Mouse (Mus musculus) liver, adult 2 months (tissue): Measurements from ENCODE around the gene Fam71b. TPM values are rescaled to one million over a fixed set of nuclear protein-coding genes. Genes with fewer than 3 reads are reported as not detected.

Experiments used
- DNase-seq: peaks from one replicate; pipeline ENCODE4 v3.0.0-alpha.2; 2011; ENCODE audit warnings: low read depth, low spot score; ENCODE audit errors: extremely low read depth
- H3K27ac ChIP-seq: fragments of 200-500 bp; replicated peaks from 2 replicates; pipeline ENCODE4 v1.5.1; 2012; ENCODE audit warnings: low read depth, mild to moderate bottlenecking, control low read depth, inconsistent platforms, low read length; ENCODE audit not compliant: insufficient read depth
- H3K27me3 ChIP-seq: fragments of 200-500 bp; 2 replicates; pipeline ENCODE4 v1.6.1; 2012; ENCODE audit warnings: mild to moderate bottlenecking, moderate library complexity, low read length, inconsistent platforms; ENCODE audit not compliant: control insufficient read depth, insufficient read depth
- H3K36me3 ChIP-seq: fragments of 200-500 bp; 2 replicates; pipeline ENCODE4 v1.6.1; 2012; ENCODE audit warnings: low read length, inconsistent platforms; ENCODE audit not compliant: control insufficient read depth, insufficient read depth
- H3K4me1 ChIP-seq: fragments of 200-500 bp; 2 replicates; pipeline ENCODE4 v1.6.1; 2011; ENCODE audit warnings: low read length; ENCODE audit not compliant: control insufficient read depth, insufficient read depth
- H3K4me3 ChIP-seq: fragments of 200-500 bp; 2 replicates; pipeline ENCODE4 v1.5.1; 2011; ENCODE audit warnings: low read depth, mild to moderate bottlenecking, control low read depth, low read length, moderate library complexity; ENCODE audit not compliant: insufficient read depth
- H3K79me2 ChIP-seq: fragments of 200-500 bp; 2 replicates; pipeline ENCODE4 v1.6.1; 2012; ENCODE audit warnings: inconsistent platforms, mild to moderate bottlenecking, low read length, moderate library complexity; ENCODE audit not compliant: control insufficient read depth, insufficient read depth
- H3K9ac ChIP-seq: fragments of 200-500 bp; 2 replicates; pipeline ENCODE4 v1.6.1; 2012; ENCODE audit warnings: low read depth, mild to moderate bottlenecking, control low read depth, inconsistent platforms, low read length
- CTCF ChIP-seq: fragments of 200-500 bp; IDR thresholded peaks from 2 replicates; pipeline ENCODE4 v1.5.1; 2011; ENCODE audit warnings: low read depth, low read length, control low read depth
- POLR2A ChIP-seq: fragments of 200-500 bp; IDR thresholded peaks from 2 replicates; pipeline ENCODE4 v1.6.1; 2011; ENCODE audit warnings: low read length, control low read depth; ENCODE audit not compliant: insufficient read depth; ENCODE audit errors: extremely low read depth
- WGBS: fragments of 180-500 bp; shearing (Covaris S2); methylation state at CpG from one replicate; pipeline ENCODE4 v1.1.7; 2018; 5-methylcytosine and 5-hydroxymethylcytosine counted together
- polyA plus RNA-seq: library from polyadenylated mRNA; depleted of rRNA; stranded (reverse); fragments of >200 nt; gene quantifications from 2 replicates; pipeline ENCODE4 v1.2.3, GENCODE M21; 2012; rRNA removed
- total RNA-seq: library from RNA; depleted of rRNA; stranded (reverse); fragments of >200 nt; gene quantifications from 2 replicates; pipeline ENCODE4 v1.2.3, GENCODE M21; 2014; rRNA removed

Fam71b gene
- total RNA-seq (not detected in 2 replicates), polyA plus RNA-seq (not detected in 2 replicates)

DNA sequence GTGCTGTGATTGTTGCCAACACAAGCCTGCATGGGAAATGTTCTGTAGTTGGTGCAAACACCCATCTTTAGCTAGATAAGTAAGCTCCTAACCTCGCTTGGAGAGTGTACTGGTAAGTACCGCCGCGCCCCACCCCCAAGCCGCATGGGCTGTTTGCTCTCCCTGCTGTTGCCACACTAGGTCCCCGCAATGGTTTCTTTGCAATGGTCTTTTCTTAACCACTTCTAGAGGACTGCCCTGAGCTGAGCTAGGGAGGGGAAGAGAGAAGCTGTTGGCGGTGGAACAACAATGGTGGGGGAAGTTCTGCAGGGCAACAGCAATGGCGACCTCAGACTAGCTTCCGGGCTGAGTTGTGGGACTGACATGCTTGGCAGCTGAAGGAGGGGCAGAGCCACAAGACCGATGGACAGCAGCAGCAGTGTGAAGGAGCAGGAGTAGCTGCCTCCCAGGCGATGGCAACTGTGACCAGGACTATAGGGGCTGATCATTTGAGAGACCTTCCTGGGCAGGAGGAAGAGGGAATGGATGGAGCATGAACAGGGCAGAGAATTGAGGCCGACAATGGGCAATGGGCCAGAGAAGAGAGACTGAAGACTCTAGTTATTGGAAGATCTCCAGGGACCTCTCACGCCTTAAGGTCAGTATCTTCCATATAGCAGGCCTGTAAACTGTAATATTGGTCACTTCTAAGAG, at the start of gene Fam71b:
Fam71b (plus strand) TSS at position 393 of the 693 bp plus-strand sequence.
- Histone ChIP-seq H3K9ac (no peak within 1 kb of the TSS), H3K79me2 (no peaks in the 10 kb centered on the region), H3K27ac (no peak within 1 kb of the TSS), H3K36me3 (no peaks in the 10 kb centered on the region), H3K4me1 (no peaks in the 10 kb centered on the region), H3K4me3 (no peak within 1 kb of the TSS), H3K27me3 (no peaks in the 10 kb centered on the region; the same call in 1 of the 2 replicates)
- TF ChIP-seq CTCF, result no peak
- TF ChIP-seq POLR2A, result no peak
- no peak for DNase-seq
- 62% methylated on average over 13 of the region's 13 CpGs for WGBS

DNA sequence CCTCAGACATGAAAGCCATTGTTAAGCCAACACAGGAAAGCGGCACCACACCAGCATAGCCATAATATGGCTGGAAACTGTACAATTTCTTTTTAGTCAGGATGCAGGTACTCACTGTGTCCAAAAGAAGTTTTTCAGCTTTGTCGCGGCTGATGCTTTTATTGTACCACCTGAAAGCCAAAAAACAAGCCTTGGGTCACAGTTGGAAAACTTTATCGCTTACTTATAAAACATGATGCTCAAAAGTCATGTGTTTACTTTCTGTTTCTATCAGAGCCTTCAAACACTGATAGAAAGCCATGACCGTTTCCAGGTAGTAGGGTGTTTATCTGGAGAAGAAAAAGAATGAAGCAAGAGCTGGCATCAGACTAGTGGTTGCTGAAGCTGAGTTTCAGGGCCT, 48.6 kb upstream of the Fam71b start:
- no peak for DNase-seq
- Histone ChIP-seq H3K4me3 (no peak overlapping the region), H3K4me1 (no peaks in the 10 kb centered on the region), H3K27ac (no peak overlapping the region), H3K9ac (no peak overlapping the region), H3K27me3 (no peaks in the 10 kb centered on the region), H3K79me2 (no peaks in the 10 kb centered on the region), H3K36me3 (no peaks in the 10 kb centered on the region)
- WGBS, result 45% methylated on average over 5 of the region's 5 CpGs
- TF ChIP-seq POLR2A (no peak), CTCF (no peak)

- 79% methylated on average over 3 of the region's 3 CpGs for WGBS
- Histone ChIP-seq H3K79me2 (no peaks in the 10 kb centered on the region), H3K36me3 (no peaks in the 10 kb centered on the region), H3K9ac (no peak overlapping the region), H3K4me3 (no peak overlapping the region), H3K27me3 (no peaks in the 10 kb centered on the region), H3K4me1 (no peaks in the 10 kb centered on the region), H3K27ac (no peak overlapping the region)
- TF ChIP-seq POLR2A, result no peak
- no peak for TF ChIP-seq CTCF
- no peak for DNase-seq
Measured at GRCm38 (mm10) chr11:46348416-46348815, 47.9 kb upstream of the Fam71b start.

DNA sequence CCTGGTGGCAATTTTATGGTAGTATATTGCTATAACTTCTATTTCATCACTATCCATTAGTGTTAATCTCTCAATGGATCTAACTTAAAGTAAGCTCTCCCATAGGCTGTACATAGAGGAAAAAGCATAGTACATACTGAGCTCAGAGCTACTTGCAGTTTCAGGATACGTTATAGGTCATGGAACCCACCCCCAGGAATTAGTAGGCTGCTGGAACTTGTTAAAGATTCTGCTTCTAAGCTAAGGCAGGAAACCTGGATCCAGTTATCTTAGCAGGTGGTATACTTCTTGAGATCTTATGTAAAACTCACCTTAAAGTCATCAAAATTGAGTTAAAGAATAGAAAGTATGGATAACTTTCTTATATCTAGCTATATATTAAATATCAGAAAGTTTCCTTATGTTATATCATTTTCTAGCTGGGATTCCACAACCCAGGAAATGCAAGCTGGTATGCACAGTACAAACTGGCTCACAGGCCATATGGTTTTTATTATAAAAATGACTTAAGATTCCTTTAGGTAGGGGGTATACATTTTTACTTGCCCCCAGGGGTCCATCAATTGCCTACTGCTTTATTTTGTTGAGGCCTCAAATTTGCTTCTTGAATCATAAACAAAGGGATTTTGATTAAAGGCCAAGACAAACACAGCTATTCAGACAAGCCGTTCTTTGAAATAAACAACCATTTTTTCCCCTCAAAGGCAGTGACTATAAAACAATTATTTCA, 46.5 kb upstream of the Fam71b start:
- H3K4me3 ChIP-seq, result no peak overlapping the region

GRCm38 (mm10) chr11:46358369-46358768, 38.0 kb upstream of the Fam71b start:
- Histone ChIP-seq H3K27ac (no peak overlapping the region), H3K79me2 (no peaks in the 10 kb centered on the region), H3K4me1 (no peaks in the 10 kb centered on the region), H3K36me3 (no peaks in the 10 kb centered on the region), H3K9ac (no peak overlapping the region), H3K27me3 (no peaks in the 10 kb centered on the region), H3K4me3 (no peak overlapping the region)
- 63% methylated on average over 1 of the region's 1 CpGs for WGBS
- DNase-seq, result no peak
- TF ChIP-seq CTCF (no peak), POLR2A (no peak)

More for the DNA sequence above, 46.5 kb upstream of the Fam71b start:
- no peak for TF ChIP-seq CTCF
- TF ChIP-seq POLR2A, result no peak
- Histone ChIP-seq H3K9ac (no peak overlapping the region), H3K36me3 (no peaks in the 10 kb centered on the region), H3K27me3 (no peaks in the 10 kb centered on the region), H3K4me1 (no peaks in the 10 kb centered on the region), H3K79me2 (no peaks in the 10 kb centered on the region), H3K27ac (no peak overlapping the region)
- 45% methylated on average over 2 of the region's 2 CpGs for WGBS
- DNase-seq, result no peak

DNA sequence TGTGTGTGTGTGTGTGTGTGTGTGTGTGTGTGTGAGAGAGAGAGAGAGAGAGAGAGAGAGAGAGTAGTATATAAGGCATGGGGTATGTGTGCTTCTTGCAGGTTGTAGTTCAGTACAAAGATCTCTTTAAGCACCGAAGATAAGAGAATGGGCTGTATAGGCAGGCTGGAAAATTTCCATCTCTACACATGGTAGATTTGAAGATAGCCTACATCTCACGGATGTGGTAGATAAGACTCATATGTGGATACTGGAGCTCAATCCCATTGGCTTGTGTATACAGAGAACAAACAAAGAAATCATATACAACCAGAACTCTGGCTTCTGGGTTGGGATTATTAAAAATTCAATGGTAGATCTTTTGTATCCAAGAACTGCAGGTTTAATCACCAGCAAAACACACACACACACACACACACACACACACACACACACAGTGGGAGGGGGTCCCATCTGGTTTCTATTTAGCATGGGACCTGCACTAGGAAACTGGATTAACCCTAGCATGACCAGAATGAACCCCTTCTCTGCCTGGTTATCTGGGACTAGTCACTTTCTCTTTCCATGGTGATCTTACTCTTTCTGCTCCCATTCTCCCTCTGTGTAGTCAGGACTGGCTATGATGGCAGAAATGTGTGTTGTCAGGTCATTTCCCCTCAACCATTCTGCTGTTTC, 35.2 kb upstream of the Fam71b start:
- Histone ChIP-seq H3K27ac (no peak overlapping the region), H3K27me3 (no peaks in the 10 kb centered on the region), H3K36me3 (no peaks in the 10 kb centered on the region), H3K9ac (no peak overlapping the region), H3K79me2 (no peaks in the 10 kb centered on the region), H3K4me1 (no peaks in the 10 kb centered on the region), H3K4me3 (no peak overlapping the region)
- no peak for DNase-seq
- TF ChIP-seq CTCF (no peak), POLR2A (no peak)
- WGBS, result 81% methylated on average over 2 of the region's 2 CpGs
